Mouse (Mus musculus) bone marrow macrophage, adult 2 months (primary cell): ENCODE results near the gene Skint1.

Experiments
- CTCF ChIP-seq: IDR thresholded peaks from 2 replicates; pipeline ENCODE4 v1.5.1; 2012; ENCODE audit warnings: low read depth, mild to moderate bottlenecking, low read length, moderate library complexity
- POLR2A ChIP-seq: IDR thresholded peaks from 2 replicates; pipeline ENCODE4 v1.6.1; 2012; ENCODE audit warnings: mild to moderate bottlenecking, low read depth, low read length, borderline replicate concordance

- TF ChIP-seq CTCF, result no peak
- no peak for TF ChIP-seq POLR2A
Observed at GRCm38 (mm10) chr4:112005969-112006368, at the start of gene Skint1.
